Mouse (Mus musculus) spleen, postnatal 36 days (tissue): ENCODE measurements around the gene Cdc42ep2.
"Not testable (repeated sequence)": the region's sequence is repeated elsewhere in the genome, so short reads cannot be mapped to it uniquely, and the experiment has no call there.

ENCODE experiments used
- DNase-seq, 2 experiments: peaks; one replicate each; pipeline ENCODE4 v3.0.0; 2022; ENCODE audit warnings: low spot score in 2 of 2, mixed read lengths in 1 of 2

The Cdc42ep2 gene

DNA sequence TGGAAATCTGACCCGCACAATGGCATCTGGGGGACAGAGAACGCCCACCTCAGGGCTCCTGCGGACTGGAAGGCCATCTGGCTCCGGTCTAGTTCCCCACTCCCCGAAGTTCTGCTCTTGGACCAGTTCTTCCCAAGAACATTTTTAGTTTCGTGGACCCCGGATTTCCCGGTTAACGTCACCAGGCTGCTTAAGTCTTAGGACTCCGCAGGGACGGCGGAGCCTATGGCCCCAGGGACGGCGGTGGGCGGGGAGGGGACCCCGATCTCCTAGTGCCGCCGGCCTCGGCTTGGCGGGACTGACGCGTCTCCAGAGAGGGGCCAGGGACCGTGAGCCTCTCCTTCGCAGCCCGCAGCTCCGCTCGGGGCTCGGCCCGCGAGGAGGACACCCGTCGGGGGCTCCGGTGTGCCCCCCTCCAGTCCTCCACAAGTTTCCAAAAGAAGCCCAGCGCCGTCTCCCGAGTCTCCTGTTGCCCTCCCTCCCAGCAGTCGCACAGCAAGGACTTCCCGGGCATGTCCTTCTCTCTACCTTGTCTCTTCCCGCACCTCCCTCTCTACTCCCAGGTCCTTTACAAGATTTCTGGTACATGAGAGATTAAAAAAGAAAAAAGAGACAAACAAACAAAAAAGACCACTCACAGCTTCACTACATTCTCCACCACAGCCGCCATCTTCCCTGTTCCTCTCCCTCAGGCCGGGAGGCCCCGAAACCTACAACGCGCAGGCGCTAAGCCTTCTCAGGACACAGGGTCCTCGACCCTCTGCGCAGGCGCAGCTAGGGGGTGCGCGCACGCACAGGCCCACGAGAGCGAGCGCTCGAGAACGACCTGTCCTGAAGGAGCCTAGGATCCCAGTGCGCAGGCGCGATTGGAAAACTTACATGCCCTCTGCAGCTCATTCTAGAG is 12.3 kb downstream of the Cdc42ep2 start:
- peak; percentile 98 to 100 for DNase-seq

DNA sequence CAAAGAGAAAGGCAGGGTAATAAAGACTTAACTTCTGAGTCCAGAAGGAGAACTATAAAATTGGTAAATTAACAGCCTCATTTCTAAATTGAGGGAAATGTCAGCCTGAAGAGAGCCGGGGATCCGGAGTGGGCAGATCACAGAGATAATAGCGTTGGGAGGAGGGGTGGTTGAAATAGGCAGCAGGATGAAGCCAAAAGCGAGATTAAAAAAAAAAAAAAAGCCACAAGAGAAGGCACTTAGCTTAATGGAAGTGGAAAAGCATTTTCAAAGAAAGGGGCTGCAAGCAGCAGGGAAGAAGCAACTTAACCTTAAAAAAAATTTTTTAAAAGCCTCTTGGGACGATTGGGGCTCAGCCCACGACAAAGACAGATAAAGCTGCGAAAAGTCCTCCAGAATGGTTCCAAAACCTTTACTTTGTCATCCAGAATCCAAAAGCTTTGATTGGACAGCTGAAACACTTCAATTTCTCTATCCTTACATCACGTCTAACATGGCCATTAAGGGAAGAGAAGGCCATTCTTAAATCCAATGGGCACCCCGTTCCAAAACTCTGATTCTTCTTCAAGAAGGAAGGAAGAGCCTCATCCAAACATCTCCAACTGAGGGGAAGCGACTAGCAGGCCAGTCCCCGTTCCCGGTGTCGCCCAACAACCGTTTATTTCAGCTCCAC is 13.1 kb downstream of the Cdc42ep2 start:
- no peak for DNase-seq

DNA sequence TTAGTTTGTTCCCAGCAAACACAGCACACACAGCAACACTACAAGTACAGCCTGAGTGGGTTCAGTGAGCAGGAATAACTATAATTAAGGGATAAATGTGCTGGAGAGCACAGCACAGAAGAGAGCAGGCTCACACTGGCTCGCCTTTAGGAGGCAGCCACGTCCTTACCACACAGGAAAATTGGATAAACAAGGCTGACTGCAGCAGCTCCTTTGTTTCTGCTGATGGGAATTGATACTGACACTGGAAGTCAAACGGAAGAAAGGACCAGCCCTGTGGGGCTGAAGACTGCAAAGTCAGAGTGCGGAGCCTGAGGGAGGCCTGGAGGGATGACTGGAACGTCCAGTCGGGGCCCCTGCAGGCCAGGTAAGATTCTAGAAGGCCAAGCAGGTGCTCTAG is 14.4 kb downstream of the Cdc42ep2 start:
- DNase-seq: no peak

DNA sequence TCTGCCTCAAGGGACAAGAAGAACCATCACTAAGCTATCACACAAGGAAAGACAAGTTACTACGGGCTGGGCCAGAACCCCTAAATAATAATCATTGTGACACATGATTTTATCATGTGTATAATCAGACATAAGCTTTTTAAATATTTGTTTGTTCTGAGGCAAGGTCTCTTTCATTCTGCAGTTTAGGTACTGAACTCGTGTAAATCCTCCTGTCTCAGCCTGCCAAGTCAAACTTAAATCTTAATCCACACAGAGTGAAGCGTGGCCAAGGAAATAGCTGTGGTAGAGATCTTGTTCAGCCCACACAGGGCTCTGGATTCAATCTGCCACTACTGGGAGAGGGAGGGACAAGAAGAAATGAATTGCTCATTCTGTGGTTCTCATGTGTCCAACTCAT is 17.3 kb downstream of the Cdc42ep2 start:
- DNase-seq: no peak

DNA sequence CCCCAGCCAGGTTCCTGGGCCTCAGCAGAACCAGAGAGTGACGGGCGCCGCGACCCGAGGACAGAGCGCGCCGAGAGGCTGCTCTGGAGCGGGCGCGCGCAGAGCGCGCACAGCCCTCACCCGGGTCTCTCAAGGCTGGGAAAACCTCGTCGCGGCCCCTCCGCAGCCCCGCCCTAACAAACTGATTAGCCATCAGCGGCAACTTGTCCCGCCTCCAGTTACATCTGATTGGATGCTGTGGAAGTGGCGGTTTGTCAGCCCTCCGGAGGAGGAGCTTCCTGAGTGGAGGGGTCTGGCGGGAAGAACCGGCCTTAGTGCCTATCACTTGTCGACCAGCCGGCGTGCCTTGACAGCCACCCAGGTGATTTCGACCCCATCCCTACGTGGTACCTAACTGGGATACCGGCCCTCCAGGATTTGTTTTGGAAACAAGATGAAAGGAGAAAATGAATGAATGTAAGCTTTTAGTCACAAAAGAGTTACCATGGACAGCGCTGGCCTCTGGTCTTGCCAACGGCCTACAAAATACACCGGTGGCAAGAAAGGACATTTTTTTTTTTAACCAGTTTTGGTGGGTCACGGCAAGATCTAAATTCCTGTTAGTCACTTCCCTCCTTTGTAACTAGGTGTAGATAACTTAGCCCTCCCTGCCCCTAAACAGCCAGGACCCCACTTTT is 30.5 kb downstream of the Cdc42ep2 start, which contains the start of gene Tigd3:
TSS of gene Tigd3 (minus strand) at position 148 of the 677 bp plus-strand sequence.
- peak; percentile 91 to 93 for DNase-seq

DNA sequence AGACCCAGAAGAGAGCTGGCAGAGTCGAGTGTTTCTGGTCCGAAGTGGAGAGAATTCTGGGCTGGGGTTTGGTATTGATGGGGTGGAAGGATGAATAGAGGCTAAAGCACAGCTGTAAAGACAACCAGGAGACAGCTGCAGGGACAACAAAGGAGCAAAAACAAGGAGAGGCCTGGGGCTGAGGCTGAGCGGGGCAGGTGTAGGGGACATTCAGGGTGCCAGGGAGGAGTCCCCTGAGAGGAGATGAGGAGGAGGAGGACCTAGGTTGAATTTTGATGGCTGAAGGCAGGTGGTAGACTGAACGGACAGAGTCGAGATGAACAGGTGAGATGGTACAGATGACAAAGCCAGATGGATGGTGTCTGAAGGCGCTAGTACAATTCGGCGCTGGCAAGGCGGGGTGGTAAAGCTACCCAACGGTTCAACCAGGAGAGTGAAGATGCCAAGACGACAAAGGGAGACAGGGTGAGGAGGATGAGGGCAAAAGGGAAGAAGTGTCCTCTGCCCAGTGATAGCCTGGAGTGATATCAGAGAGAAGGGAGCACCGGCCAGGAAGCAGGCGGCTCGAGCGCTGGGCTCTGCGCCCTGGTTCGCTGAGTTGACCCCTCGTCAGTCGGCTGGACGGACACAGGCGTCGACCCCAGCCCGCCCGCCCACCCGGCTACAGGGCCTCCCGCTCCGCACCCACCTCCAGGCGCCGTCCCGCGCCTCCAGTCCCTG is 31.2 kb downstream of the Cdc42ep2 start:
- DNase-seq: no peak

DNA sequence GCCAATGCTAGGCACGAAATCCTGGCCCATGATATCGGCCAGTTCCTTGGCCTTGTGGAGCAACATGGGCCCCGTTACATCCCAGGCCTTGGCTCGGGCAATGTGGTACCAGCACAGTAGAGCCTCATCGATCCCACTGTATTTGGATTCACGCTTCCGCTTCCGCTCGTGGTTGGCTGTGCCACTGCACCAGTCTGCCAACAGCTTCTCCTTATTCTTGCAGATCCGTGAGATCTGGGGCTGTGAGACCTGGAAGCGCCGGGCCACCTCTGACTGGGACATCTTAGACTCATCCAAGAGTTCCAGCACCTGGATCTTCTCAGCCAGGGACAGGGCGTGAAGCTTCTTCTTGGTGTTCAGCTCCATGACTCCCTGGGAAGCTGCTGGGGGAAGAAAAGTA is 31.9 kb downstream of the Cdc42ep2 start:
- no peak for DNase-seq

DNA sequence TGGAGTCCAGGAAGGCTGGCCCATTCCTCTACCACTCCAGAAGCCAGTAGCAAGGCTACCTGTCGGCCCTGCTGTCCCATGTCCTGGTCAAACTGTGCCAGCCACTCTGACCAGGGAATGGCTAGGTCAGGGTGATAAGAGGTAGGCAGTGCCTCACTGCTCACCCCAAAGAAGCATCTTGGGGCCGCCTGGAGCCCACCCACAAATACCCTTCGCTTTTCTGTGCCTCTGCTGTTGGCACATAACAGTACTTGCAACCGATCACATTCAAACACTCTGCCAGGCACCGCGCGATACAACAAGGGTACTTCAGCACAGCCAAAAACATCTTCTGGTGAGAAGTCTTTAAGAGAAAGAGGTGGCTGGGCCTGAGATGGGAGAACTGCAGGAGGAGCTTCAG is 32.4 kb downstream of the Cdc42ep2 start:
- DNase-seq: no peak

DNA sequence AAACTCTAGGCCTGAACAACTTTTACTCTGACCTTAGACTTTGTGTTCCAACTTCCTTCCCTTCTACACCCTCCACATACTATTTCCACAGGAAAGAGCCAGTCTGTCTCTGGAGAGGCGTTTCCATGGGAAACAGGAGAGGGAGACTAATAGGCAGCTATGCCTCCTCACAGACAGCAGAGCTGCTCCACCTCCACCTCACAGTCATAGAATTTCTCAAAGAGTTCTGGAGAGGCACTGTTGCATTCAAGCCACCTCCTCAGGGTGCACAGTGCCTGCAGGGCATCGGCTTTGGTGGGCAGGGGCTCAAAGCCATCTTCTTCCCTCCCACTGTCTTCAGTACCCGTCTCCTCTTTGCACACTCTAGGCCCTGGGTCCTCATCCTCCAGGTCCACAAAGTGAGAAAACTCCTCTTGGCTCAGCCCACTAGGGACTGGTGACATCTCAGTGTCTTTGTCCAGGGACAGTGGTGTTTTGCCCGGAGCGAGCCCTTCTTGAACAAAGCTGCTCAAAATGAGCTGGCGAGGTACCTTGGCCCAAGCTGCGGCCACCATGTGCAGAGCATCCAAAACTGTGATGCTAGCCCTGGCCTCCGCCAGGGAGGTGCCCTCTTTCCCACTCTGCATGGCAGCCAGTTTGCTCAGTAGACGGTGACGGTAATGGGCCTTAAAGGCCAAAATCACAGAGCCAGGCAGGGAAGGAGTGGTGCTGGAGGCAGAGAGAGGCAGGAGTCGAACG is 32.9 kb downstream of the Cdc42ep2 start:
- DNase-seq: no peak

DNA sequence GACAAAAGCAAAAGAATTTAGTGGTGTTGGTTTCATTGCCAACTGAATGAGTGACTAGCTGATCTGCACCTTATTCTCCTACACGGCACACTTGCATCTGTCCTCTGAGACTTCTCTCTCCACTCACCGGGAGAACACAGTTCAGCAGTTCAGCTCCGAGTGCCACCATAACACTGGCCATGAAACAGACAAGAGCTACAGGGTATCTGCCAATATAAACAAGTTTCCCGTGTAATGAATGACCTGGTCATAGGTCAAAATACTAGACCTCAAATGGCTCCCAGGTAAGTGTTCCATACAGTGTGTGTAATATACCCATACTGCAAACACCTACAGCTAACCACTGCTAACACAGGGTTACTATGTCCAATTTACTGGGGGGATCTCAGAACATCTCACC is 35.4 kb downstream of the Cdc42ep2 start:
- DNase-seq: no peak

DNA sequence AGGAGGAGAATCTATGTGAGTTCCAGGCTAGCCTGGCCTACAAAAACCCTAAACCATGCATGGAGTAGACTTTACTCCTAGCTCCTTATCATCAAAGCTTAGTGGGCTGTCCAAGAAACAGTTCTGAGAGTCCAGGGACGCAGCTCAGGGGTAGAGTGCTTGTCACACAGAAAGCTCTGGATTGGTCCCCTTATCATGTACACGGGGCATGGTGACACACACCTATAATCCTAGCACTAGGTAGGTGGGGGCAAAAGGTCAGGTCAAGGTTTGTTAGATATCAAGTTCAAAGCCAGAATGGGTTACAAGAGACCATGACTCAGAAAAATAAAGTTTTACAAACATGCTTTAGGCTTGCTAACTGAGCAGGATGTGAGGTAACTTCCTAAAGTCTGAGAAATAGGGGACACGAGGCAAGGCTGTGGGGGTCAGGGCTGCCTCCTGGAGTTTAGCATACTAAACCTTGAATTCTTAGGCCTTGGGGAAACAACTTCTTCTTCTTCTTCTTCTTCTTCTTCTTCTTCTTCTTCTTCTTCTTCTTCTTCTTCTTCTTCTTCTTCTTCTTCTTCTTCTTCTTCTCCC is 37.3 kb downstream of the Cdc42ep2 start:
- DNase-seq: no peak

DNA sequence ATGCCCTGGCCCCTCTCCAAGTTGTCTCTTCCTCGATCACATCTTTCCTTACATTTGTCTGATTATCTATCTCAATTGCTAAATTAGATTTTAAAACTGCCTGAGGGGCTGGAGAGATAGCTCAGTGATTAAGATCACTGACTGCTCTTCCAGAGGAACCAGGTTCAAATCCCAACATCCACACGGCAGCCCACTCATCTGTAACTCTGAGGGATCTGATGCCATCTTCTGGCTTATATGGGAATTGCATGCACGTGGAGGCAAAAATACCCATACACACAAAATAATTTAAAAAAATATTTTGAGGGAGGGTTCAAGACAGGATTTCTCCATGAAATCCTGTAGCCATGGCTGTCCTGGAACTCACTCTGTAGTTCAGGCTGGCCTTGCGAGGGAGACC is 38.8 kb downstream of the Cdc42ep2 start:
- DNase-seq: no peak

DNA sequence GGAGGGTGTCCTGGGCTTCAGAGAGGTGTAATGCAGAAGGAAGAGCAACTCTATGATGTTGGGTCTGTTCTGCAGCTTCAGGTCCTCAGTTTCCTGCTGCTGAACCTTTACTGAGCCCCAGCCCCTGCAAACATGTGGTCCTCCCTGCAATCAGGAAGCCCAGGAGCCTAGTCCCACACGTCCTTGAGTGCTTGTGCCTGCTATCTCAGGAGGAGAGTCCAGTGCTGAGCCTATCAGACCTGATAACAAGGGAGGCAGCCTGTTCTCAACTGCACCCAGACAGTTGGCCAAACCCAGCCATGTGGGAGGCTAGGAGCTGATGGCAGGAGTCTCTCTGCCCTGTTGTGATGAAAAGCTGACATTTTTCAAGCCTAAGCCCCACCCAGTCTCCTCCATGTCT is 40.7 kb downstream of the Cdc42ep2 start:
- no peak for DNase-seq

DNA sequence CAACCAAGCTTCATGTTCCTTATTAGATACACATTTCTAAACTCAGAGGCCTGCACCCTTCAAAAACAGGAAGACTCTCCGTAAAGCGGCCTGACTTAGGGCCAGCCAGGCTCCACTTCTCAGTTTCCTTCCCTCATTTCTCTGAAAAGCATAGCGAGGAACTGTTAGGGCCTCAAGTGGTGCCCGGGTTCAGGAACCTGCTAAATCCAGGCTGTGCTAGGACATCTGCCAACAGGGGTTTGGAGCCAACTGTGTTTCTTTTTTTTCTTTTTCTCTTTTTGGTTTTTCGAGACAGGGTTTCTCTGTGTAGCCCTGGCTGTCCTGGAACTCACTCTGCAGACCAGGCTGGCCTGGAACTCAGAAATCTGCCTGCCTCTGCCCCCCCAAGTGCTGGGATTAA is 42.5 kb downstream of the Cdc42ep2 start:
- DNase-seq: not testable (repeated sequence)

DNA sequence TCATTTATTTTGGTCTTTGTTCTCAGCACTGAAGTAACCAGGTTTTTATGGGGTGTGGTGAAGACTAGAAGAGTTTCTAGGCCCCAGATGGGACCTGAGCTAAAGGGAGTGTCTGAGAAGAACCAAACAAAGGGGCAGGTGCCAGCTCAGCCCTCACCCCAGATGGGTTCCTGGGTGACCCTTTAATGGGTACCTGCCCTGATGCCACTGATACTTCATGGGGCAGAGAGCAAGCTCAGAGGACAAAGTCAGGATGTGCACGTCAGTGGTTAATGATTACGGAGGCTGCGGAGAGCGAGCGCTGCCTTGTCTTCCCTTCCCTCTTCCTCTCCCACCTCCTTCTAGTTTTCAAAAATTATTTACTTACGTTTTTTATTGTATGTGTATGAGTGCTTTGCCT is 43.5 kb downstream of the Cdc42ep2 start:
- DNase-seq: no peak

DNA sequence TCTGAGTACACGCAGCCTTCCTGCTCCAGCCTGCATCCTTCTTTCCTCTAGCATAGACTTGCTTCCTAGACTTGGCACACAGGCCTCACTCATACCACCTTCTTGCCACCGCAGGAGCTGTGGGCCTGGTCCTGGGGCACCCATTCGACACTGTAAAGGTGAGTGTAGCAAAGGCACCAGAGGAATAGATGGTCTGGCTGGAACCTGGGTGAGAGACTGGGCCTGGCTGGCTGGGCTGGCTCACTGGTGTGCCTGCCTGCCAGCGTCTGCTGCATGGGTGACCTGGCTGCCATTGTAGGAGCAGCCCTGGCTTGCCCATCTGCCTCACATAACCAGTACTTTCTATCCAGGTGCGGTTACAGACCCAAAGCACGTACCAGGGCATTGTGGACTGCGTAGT is 44.9 kb downstream of the Cdc42ep2 start:
- DNase-seq: no peak

DNA sequence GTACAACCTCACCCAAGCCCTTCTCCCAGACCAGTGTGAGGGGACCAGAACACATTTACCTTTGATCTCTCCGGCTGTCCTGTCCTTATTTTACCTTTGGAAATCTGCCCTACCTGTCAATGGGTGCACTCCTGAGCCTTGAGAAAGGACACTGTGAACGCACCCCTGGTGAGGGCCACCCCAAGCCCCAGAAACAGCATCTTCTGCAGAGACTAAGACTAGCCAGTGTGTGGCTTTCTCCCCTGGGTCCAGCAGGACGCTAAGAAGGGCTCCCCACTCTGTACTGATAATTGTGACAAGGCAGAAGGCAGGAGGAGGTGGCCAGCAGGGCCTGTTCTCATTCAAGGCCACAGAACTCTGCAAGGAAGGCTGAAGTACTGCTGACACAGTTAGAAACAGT is 45.7 kb downstream of the Cdc42ep2 start:
- DNase-seq: no peak

DNA sequence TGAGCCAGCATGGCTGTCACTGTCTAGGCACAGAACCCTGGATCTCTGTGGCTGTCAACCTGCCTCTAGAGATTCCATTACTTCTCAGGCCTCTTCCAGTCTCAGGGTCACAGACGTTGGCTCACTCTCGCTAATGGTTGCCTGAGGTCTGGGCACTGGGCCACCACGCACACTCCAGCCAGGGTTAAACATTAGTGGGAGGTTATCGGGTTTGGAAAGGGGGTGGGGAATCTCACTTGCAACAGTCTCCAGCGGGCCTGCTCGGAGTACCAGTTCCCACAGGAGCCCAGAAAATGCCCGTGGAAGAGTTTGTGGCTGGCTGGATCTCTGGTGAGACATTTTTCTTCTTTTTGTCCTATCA is 46.3 kb downstream of the Cdc42ep2 start:
- no peak for DNase-seq

DNA sequence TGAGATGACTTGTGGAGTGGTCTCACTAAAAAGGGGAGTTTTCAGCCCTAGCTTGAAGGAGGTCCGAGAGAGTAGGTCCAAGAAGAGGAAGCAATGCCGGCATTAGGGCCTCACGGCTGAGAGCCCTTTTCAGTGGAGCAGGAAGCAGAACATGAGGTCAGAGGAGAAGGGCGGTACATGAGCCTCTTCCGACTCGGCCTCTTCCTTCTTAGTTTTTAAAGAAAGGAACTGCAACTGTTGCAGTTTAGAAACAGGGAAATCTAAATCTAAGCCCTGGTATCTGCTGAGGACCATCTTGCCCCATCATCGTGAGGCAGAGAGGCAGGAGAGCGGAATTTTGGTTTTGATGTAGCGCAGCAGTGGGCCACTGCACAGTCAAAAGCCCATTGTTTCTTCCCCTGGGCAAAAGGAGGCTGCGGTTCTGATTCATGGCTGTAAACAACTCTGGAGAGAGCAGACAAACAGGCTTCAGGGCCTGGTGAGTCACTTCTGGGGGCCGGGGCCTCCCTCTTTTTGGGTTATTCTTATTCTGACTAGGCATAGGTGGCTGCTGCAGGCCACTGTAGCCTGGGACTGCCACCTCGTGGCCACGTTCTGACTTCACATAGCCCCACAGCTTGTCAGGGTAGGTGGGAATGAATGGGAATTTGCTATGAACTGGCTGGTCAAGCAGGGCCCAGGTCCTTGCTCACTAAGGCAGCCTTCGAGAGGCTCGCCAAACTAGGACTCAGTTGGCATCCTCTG is 46.8 kb downstream of the Cdc42ep2 start, which contains the start of gene Slc25a45:
TSS of gene Slc25a45 (plus strand) at position 191 of the 744 bp plus-strand sequence.
- peak; percentile 72 to 76 for DNase-seq

DNA sequence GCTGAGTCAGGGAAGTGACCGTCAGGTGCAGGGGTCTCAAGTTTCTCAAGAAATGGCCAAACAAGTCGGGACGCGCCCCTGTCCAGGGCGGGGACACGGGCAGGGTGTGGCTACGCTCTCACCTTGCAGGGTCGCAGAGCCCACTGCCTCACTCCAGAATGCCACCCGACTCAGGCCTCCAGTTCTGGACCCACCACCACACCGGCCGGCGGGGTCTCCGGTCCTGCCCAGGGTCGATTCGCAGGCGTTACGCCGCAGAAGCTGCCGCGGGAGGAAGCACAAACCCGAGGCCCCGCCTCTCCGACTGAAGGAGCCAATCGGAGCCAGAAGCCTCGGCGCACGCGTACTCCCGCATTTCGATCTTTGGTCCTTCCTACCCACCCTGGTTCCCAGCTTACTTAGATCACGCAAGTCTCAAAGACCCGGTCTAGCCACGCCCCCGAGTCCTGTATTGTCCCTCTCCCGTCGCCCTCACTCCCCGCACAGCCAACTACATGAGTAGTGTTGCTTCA is 49.6 kb downstream of the Cdc42ep2 start, which contains the start of gene Frmd8:
TSS of gene Frmd8 (minus strand) at position 306 of the 512 bp plus-strand sequence.
- DNase-seq: peak; percentile 94 to 95
